Mouse (Mus musculus): ENCODE results near the gene Tbc1d9b. TPM values are rescaled to one million over a fixed set of nuclear protein-coding genes. Genes with fewer than 3 reads are reported as not detected.

Tbc1d9b gene
- polyA plus RNA-seq, 1 experiment from 2014 or later: 42.5 TPM

GRCm38 (mm10) chr11:50206037-50206436 is 74.8 kb downstream of the Tbc1d9b start:
- Histone ChIP-seq H3K9me3 (no peaks in the 10 kb centered on the region), H3K9ac (no peak overlapping the region), H3K4me3 (no peak overlapping the region), H3K36me3 (peaks cover 63% of the 10 kb centered on the region), H3K4me1 (replicated peaks) (peaks cover 19% of the 10 kb centered on the region), H3K27me3 (no peaks in the 10 kb centered on the region), H3K27ac (replicated peaks) (no peak overlapping the region), H3K4me2 (no peak overlapping the region)
- WGBS: 99% methylated on average over 2 of the region's 2 CpGs
- no peak for ATAC-seq (ENCODE audit: low FRiP score, low read depth)

- no peak overlapping the region for H3K9ac ChIP-seq
- no peak for ATAC-seq (ENCODE audit: low FRiP score, low read depth)
- H3K4me2 ChIP-seq: no peak overlapping the region
- 98% methylated on average over 14 of the region's 14 CpGs for WGBS
- H3K9me3 ChIP-seq: no peaks in the 10 kb centered on the region
- H3K4me1 ChIP-seq (replicated peaks): peaks cover 25% of the 10 kb centered on the region
- no peaks in the 10 kb centered on the region for H3K27me3 ChIP-seq
- H3K4me3 ChIP-seq: no peak overlapping the region
- peaks cover 50% of the 10 kb centered on the region for H3K36me3 ChIP-seq
- no peak overlapping the region for H3K27ac ChIP-seq (replicated peaks)
Measured at GRCm38 (mm10) chr11:50207344-50207743, 76.1 kb downstream of the Tbc1d9b start.

- no peak overlapping the region for H3K4me2 ChIP-seq
- no peaks in the 10 kb centered on the region for H3K9me3 ChIP-seq
- H3K27me3 ChIP-seq: no peaks in the 10 kb centered on the region
- over 99% methylated on average over 5 of the region's 5 CpGs for WGBS
- peaks cover 43% of the 10 kb centered on the region for H3K36me3 ChIP-seq
- no peak overlapping the region for H3K27ac ChIP-seq (replicated peaks)
- H3K9ac ChIP-seq: no peak overlapping the region
- H3K4me1 ChIP-seq (replicated peaks): peaks cover 31% of the 10 kb centered on the region
- no peak for ATAC-seq (ENCODE audit: low FRiP score, low read depth)
- no peak overlapping the region for H3K4me3 ChIP-seq
Measured at GRCm38 (mm10) chr11:50208039-50208438, 76.8 kb downstream of the Tbc1d9b start.

- Histone ChIP-seq H3K27ac (replicated peaks) (peak overlapping the region; percentile 97), H3K36me3 (peaks cover 26% of the 10 kb centered on the region), H3K4me3 (peak overlapping the region; percentile 97), H3K4me2 (peak overlapping the region; percentile 58), H3K9me3 (no peaks in the 10 kb centered on the region), H3K9ac (peak overlapping the region; percentile 98), H3K4me1 (replicated peaks) (peaks cover 35% of the 10 kb centered on the region), H3K27me3 (no peaks in the 10 kb centered on the region)
- WGBS: under 1% methylated on average over 24 of the region's 24 CpGs
- ATAC-seq (ENCODE audit: low FRiP score, low read depth): peak; percentile 92
Measured at GRCm38 (mm10) chr11:50210101-50210504, 78.9 kb downstream of the Tbc1d9b start.

- Histone ChIP-seq H3K9ac (peak within 1 kb of the TSS; percentile 98), H3K36me3 (peaks cover 21% of the 10 kb centered on the region), H3K27me3 (no peaks in the 10 kb centered on the region), H3K27ac (replicated peaks) (peak within 1 kb of the TSS; percentile 97), H3K4me2 (peak within 1 kb of the TSS; percentile 58), H3K4me1 (replicated peaks) (peaks cover 39% of the 10 kb centered on the region), H3K9me3 (no peaks in the 10 kb centered on the region), H3K4me3 (peak within 1 kb of the TSS; percentile 97)
- peak; percentile 83 for ATAC-seq (ENCODE audit: low FRiP score, low read depth)
- WGBS: 1% methylated on average over 48 of the region's 48 CpGs
Measured at GRCm38 (mm10) chr11:50210505-50211151, 79.4 kb downstream of the Tbc1d9b start, which contains the start of the genes Sqstm1 and Mgat4b. Sqstm1 (minus strand) TSS chr11:50210827. Mgat4b (plus strand) TSS chr11:50210890.

- peak overlapping the region; percentile 97 for H3K27ac ChIP-seq (replicated peaks)
- no peak for ATAC-seq (ENCODE audit: low FRiP score, low read depth)
- H3K36me3 ChIP-seq: peaks cover 12% of the 10 kb centered on the region
- H3K27me3 ChIP-seq: no peaks in the 10 kb centered on the region
- H3K4me2 ChIP-seq: peak overlapping the region; percentile 58
- WGBS: 94% methylated on average over 3 of the region's 3 CpGs
- peak overlapping the region; percentile 97 for H3K4me3 ChIP-seq
- peaks cover 45% of the 10 kb centered on the region for H3K4me1 ChIP-seq (replicated peaks)
- no peak overlapping the region for H3K9ac ChIP-seq
- H3K9me3 ChIP-seq: no peaks in the 10 kb centered on the region
Measured at GRCm38 (mm10) chr11:50211322-50212059, 80.3 kb downstream of the Tbc1d9b start.

GRCm38 (mm10) chr11:50212060-50212739 is 81.0 kb downstream of the Tbc1d9b start:
- H3K27ac ChIP-seq (replicated peaks): no peak overlapping the region
- no peak for ATAC-seq (ENCODE audit: low FRiP score, low read depth)
- no peak overlapping the region for H3K4me3 ChIP-seq
- peaks cover 45% of the 10 kb centered on the region for H3K4me1 ChIP-seq (replicated peaks)
- peaks cover 5% of the 10 kb centered on the region for H3K36me3 ChIP-seq
- H3K9ac ChIP-seq: no peak overlapping the region
- 82% methylated on average over 3 of the region's 3 CpGs for WGBS
- no peak overlapping the region for H3K4me2 ChIP-seq
- no peaks in the 10 kb centered on the region for H3K9me3 ChIP-seq
- H3K27me3 ChIP-seq: no peaks in the 10 kb centered on the region

- Histone ChIP-seq H3K9me3 (no peaks in the 10 kb centered on the region), H3K4me2 (no peak overlapping the region)
- WGBS: 71% methylated on average over 11 of the region's 11 CpGs
Measured at GRCm38 (mm10) chr11:50212848-50213758, 81.9 kb downstream of the Tbc1d9b start.

GRCm38 (mm10) chr11:50214631-50215030 is 83.4 kb downstream of the Tbc1d9b start:
- no peaks in the 10 kb centered on the region for H3K9me3 ChIP-seq
- peaks cover 35% of the 10 kb centered on the region; the same call in 1 of the 2 replicates for H3K4me1 ChIP-seq (replicated peaks)
- ATAC-seq (ENCODE audit: low FRiP score, low read depth): no peak
- H3K36me3 ChIP-seq: no peaks in the 10 kb centered on the region
- no peak overlapping the region for H3K4me3 ChIP-seq
- no peak overlapping the region for H3K4me2 ChIP-seq
- WGBS: 92% methylated on average over 6 of the region's 6 CpGs
- H3K9ac ChIP-seq: no peak overlapping the region
- no peaks in the 10 kb centered on the region for H3K27me3 ChIP-seq
- no peak overlapping the region for H3K27ac ChIP-seq (replicated peaks)

More at GRCm38 (mm10) chr11:50212848-50213758, 81.9 kb downstream of the Tbc1d9b start:
- no peaks in the 10 kb centered on the region for H3K27me3 ChIP-seq
- H3K36me3 ChIP-seq: no peaks in the 10 kb centered on the region
- H3K4me1 ChIP-seq (replicated peaks): peaks cover 46% of the 10 kb centered on the region
- ATAC-seq (ENCODE audit: low FRiP score, low read depth): no peak
- no peak overlapping the region for H3K9ac ChIP-seq
- no peak overlapping the region for H3K4me3 ChIP-seq
- no peak overlapping the region for H3K27ac ChIP-seq (replicated peaks)

- Histone ChIP-seq H3K36me3 (no peaks in the 10 kb centered on the region), H3K27ac (replicated peaks) (peak overlapping the region; percentile 36; the same call in 1 of the 2 replicates), H3K4me3 (no peak overlapping the region), H3K4me1 (replicated peaks) (peaks cover 35% of the 10 kb centered on the region; the same call in 1 of the 2 replicates), H3K4me2 (peak overlapping the region; percentile 26; the same call in 1 of the 2 replicates), H3K9ac (no peak overlapping the region), H3K27me3 (no peaks in the 10 kb centered on the region), H3K9me3 (no peaks in the 10 kb centered on the region)
- 31% methylated on average over 9 of the region's 9 CpGs for whole genome bisulfite sequencing
- ATAC-seq (ENCODE audit: low FRiP score, low read depth): no peak
Measured at GRCm38 (mm10) chr11:50215633-50216032, 84.4 kb downstream of the Tbc1d9b start.

- ATAC-seq (ENCODE audit: low FRiP score, low read depth): no peak
- H3K4me3 ChIP-seq: no peak overlapping the region
- WGBS: 84% methylated on average over 4 of the region's 4 CpGs
- no peaks in the 10 kb centered on the region for H3K9me3 ChIP-seq
- no peak overlapping the region for H3K9ac ChIP-seq
- no peaks in the 10 kb centered on the region for H3K36me3 ChIP-seq
- H3K27me3 ChIP-seq: no peaks in the 10 kb centered on the region
- no peak overlapping the region for H3K27ac ChIP-seq (replicated peaks)
- H3K4me1 ChIP-seq (replicated peaks): peaks cover 26% of the 10 kb centered on the region; the same call in 1 of the 2 replicates
- H3K4me2 ChIP-seq: no peak overlapping the region
Measured at GRCm38 (mm10) chr11:50216724-50217366, 85.6 kb downstream of the Tbc1d9b start.

Data from hindbrain, embryonic 15.5 days (tissue).